Mouse (Mus musculus) brain, embryonic 14.5 days (tissue): ENCODE measurements around the gene Hist1h2af. TPM values are rescaled to one million over a fixed set of nuclear protein-coding genes. Genes with fewer than 3 reads are reported as not detected.
A peak's percentile ranks its signal among the peaks of the same experiment; 100 is the strongest.

Experiments used
- DNase-seq: peaks from one replicate; pipeline ENCODE4 v3.0.0-alpha.2; 2011; ENCODE audit warnings: low read depth
- CTCF ChIP-seq: fragments of 200-500 bp; IDR thresholded peaks from 2 replicates; pipeline ENCODE4 v1.5.1; 2012; ENCODE audit warnings: inconsistent platforms, mild to moderate bottlenecking, moderate library complexity, borderline replicate concordance; ENCODE audit not compliant: insufficient read depth, insufficient read length; ENCODE audit errors: extremely low read depth
- POLR2A ChIP-seq: fragments of 200-500 bp; IDR thresholded peaks from 2 replicates; pipeline ENCODE4 v1.6.1; 2012; ENCODE audit warnings: mild to moderate bottlenecking, inconsistent platforms, borderline replicate concordance; ENCODE audit not compliant: poor library complexity, insufficient read depth, insufficient read length, severe bottlenecking; ENCODE audit errors: extremely low read depth
- polyA plus RNA-seq: library from polyadenylated mRNA; depleted of rRNA; stranded (reverse); fragments of >200 nt; gene quantifications from 2 replicates; pipeline ENCODE4 v1.2.3, GENCODE M21; 2012

Gene Hist1h2af
- polyA plus RNA-seq, 1 experiment, result 536 TPM

GRCm38 (mm10) chr13:23561883-23562659, 28.4 kb downstream of the Hist1h2af start, which contains the start of gene Hist1h3e:
Hist1h3e (minus strand) TSS chr13:23562369.
- peak; percentile 75 for TF ChIP-seq POLR2A
- peak; percentile 99 for DNase-seq

GRCm38 (mm10) chr13:23562699-23563462, 29.2 kb downstream of the Hist1h2af start:
- TF ChIP-seq CTCF (no peak), POLR2A (no peak)
- DNase-seq, result peak; percentile 93

- DNase-seq, result no peak
- TF ChIP-seq CTCF (no peak), POLR2A (no peak)
Observed at GRCm38 (mm10) chr13:23564482-23564881, 30.8 kb downstream of the Hist1h2af start.

GRCm38 (mm10) chr13:23570261-23571021, 36.7 kb downstream of the Hist1h2af start:
- peak; percentile 51 for DNase-seq

GRCm38 (mm10) chr13:23571022-23571503, 37.4 kb downstream of the Hist1h2af start, which contains the start of the genes Hist1h2ae and Hist1h2bg:
Hist1h2ae (minus strand) TSS chr13:23571220.
Hist1h2bg (plus strand) TSS chr13:23571396.
- peak; percentile 99 for DNase-seq
- TF ChIP-seq CTCF, result no peak

GRCm38 (mm10) chr13:23571504-23572217, 38.0 kb downstream of the Hist1h2af start:
- DNase-seq, result peak; percentile 53

GRCm38 (mm10) chr13:23572218-23573033, 38.7 kb downstream of the Hist1h2af start:
- DNase-seq, result peak; percentile 25
- TF ChIP-seq CTCF (no peak), POLR2A (no peak)

- DNase-seq, result peak; percentile 20
Observed at GRCm38 (mm10) chr13:23573034-23573897, 39.6 kb downstream of the Hist1h2af start.

GRCm38 (mm10) chr13:23573898-23574524, 40.3 kb downstream of the Hist1h2af start, which contains the start of the genes Hist1h2bf and Hist1h2ad:
Hist1h2bf (minus strand) TSS chr13:23574196.
Hist1h2ad (plus strand) TSS chr13:23574381.
- peak; percentile 100 for DNase-seq

- DNase-seq, result peak; percentile 40
Observed at GRCm38 (mm10) chr13:23574546-23575170, 41.0 kb downstream of the Hist1h2af start.
